Mouse (Mus musculus) testis, adult 2 months (tissue): ENCODE measurements around the gene Tmem256. TPM values are rescaled to one million over a fixed set of nuclear protein-coding genes. Genes with fewer than 3 reads are reported as not detected.

Experiments used
- H3K27ac ChIP-seq: fragments of 200-500 bp; 2 replicates; pipeline ENCODE4 v1.5.1; 2012; ENCODE audit warnings: low read depth, low read length; ENCODE audit not compliant: control insufficient read depth, insufficient read depth
- H3K27me3 ChIP-seq: fragments of 200-500 bp; 2 replicates; pipeline ENCODE4 v1.6.1; 2012; ENCODE audit warnings: mild to moderate bottlenecking, low read length, moderate library complexity; ENCODE audit not compliant: control insufficient read depth, insufficient read depth
- H3K36me3 ChIP-seq: fragments of 200-500 bp; 2 replicates; pipeline ENCODE4 v1.6.1; 2012; ENCODE audit warnings: mild to moderate bottlenecking, low read length; ENCODE audit not compliant: control insufficient read depth, insufficient read depth
- H3K4me1 ChIP-seq: fragments of 200-500 bp; 2 replicates; pipeline ENCODE4 v1.6.1; 2012; ENCODE audit warnings: low read length; ENCODE audit not compliant: control insufficient read depth, insufficient read depth
- H3K4me3 ChIP-seq: fragments of 200-500 bp; 2 replicates; pipeline ENCODE4 v1.5.1; 2012; ENCODE audit warnings: low read depth, mild to moderate bottlenecking, low read length, moderate library complexity, mixed read lengths; ENCODE audit not compliant: control insufficient read depth
- CTCF ChIP-seq: fragments of 200-500 bp; IDR thresholded peaks from 2 replicates; pipeline ENCODE4 v1.5.1; 2012; ENCODE audit warnings: low read depth, mild to moderate bottlenecking, inconsistent platforms, low read length, moderate library complexity; ENCODE audit not compliant: control insufficient read depth, insufficient read depth, insufficient replicate concordance
- POLR2A ChIP-seq: fragments of 200-500 bp; IDR thresholded peaks from 2 replicates; pipeline ENCODE4 v1.6.1; 2012; ENCODE audit warnings: low read depth, mild to moderate bottlenecking, inconsistent platforms, low read length, moderate library complexity; ENCODE audit not compliant: control insufficient read depth
- polyA plus RNA-seq: library from polyadenylated mRNA; depleted of rRNA; stranded (reverse); fragments of >200 nt; gene quantifications from 2 replicates; pipeline ENCODE4 v1.2.3, GENCODE M21; 2012

Tmem256 gene
- polyA plus RNA-seq, 1 experiment, result 21.9 TPM

GRCm38 (mm10) chr11:69818871-69819270, 19.4 kb upstream of the Tmem256 start:
- Histone ChIP-seq H3K4me3 (peak overlapping the region; percentile 74), H3K4me1 (peaks cover 2% of the 10 kb centered on the region; the same call in 1 of the 2 replicates), H3K36me3 (no peaks in the 10 kb centered on the region), H3K27ac (no peak overlapping the region), H3K27me3 (no peaks in the 10 kb centered on the region)
- no peak; the same call in 1 of the 2 replicates for TF ChIP-seq POLR2A
- no peak for TF ChIP-seq CTCF

- Histone ChIP-seq H3K4me1 (no peaks in the 10 kb centered on the region), H3K27ac (no peak within 1 kb of the TSS), H3K4me3 (peak within 1 kb of the TSS; percentile 71), H3K27me3 (no peaks in the 10 kb centered on the region), H3K36me3 (no peaks in the 10 kb centered on the region)
- TF ChIP-seq CTCF (no peak), POLR2A (no peak; the same call in 1 of the 2 replicates)
Observed at GRCm38 (mm10) chr11:69822080-69822479, 16.2 kb upstream of the Tmem256 start, which contains the start of gene Spem1. Gene Spem1, minus strand, starts transcription at chr11:69822180.

GRCm38 (mm10) chr11:69823456-69823855, 14.9 kb upstream of the Tmem256 start:
- Histone ChIP-seq H3K4me3 (no peak overlapping the region), H3K27me3 (no peaks in the 10 kb centered on the region), H3K36me3 (no peaks in the 10 kb centered on the region), H3K27ac (no peak overlapping the region), H3K4me1 (no peaks in the 10 kb centered on the region)
- TF ChIP-seq CTCF (no peak), POLR2A (no peak)

- no peaks in the 10 kb centered on the region for H3K36me3 ChIP-seq
- H3K27ac ChIP-seq, result no peak overlapping the region
- no peak overlapping the region for H3K4me3 ChIP-seq
Observed at GRCm38 (mm10) chr11:69828832-69829231, 9.5 kb upstream of the Tmem256 start.

GRCm38 (mm10) chr11:69833554-69833953, 4.8 kb upstream of the Tmem256 start:
- TF ChIP-seq POLR2A (no peak), CTCF (no peak)

More at GRCm38 (mm10) chr11:69828832-69829231, 9.5 kb upstream of the Tmem256 start:
- Histone ChIP-seq H3K4me1 (peaks cover 4% of the 10 kb centered on the region), H3K27me3 (no peaks in the 10 kb centered on the region)
- TF ChIP-seq CTCF (no peak), POLR2A (no peak)

DNA sequence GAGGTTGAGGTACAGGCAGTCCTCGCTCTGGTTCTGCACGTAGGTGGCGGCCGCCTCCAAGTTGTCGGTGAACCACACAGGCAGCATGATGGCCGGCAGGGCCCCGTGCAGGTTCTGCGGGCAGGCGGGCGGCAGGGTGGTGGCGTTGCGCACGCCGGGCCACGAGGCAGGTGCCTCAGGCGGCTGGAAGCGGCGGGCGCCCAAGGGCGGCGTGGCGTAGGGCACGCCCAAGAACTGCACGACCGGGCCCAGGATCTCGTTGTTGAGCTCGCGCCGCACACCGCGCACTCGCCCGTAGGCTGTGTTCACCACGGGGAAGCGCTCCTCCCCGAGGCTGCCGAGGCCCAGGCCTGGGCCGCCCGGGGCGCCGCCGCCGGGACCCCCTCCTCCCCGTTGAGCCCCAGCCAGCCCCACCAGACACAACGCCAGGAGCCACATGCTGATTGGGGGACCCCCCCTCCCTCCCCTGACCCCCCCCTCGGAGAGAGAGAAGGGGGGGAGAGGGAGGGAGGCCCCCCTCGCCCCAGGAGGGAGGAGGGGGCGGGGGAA, 4.2 kb upstream of the Tmem256 start:
- Histone ChIP-seq H3K27me3 (no peaks in the 10 kb centered on the region), H3K4me3 (peak overlapping the region; percentile 57), H3K36me3 (no peaks in the 10 kb centered on the region), H3K4me1 (peaks cover 39% of the 10 kb centered on the region), H3K27ac (peak overlapping the region; percentile 2; the same call in 1 of the 2 replicates)
- TF ChIP-seq POLR2A (peak; percentile 34; the same call in 1 of the 2 replicates), CTCF (no peak)

More at GRCm38 (mm10) chr11:69833554-69833953, 4.8 kb upstream of the Tmem256 start:
- Histone ChIP-seq H3K4me3 (peak overlapping the region; percentile 57), H3K4me1 (peaks cover 35% of the 10 kb centered on the region), H3K27ac (no peak overlapping the region; the same call in 1 of the 2 replicates), H3K27me3 (no peaks in the 10 kb centered on the region), H3K36me3 (no peaks in the 10 kb centered on the region)

DNA sequence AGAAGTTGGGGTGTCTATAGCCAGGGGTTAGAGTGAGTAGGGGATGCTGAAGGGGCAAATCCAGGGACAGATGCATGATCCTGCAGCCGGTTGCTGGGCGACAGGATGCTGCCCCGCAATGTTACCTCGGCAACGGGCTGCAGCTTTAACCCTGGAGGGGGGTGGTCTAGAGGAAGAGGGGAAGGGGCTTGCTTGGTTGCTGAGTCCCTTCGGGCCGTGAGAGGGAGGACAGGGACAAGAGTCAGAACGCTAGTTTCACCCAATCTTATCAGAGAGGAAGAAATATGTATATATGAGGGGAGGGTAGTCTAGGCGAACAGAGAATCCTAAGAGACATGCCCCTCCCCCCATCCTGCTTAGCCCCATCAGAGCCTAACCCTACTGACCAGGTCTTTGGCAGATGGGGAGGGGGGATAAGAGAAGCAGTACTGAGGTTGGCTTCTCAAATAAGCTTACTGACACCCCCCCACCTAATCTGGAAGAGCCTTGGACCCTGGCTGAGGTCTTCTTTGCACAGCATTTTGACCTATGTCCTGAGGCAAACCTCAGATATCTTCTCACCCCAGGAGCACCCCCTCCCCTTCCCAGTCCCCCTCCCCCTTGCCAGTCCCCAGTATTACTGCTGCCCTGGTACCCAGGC, 2.9 kb upstream of the Tmem256 start:
- no peaks in the 10 kb centered on the region for H3K27me3 ChIP-seq
- H3K36me3 ChIP-seq, result no peaks in the 10 kb centered on the region
- H3K4me3 ChIP-seq, result no peak overlapping the region
- no peak overlapping the region for H3K27ac ChIP-seq
- TF ChIP-seq CTCF (no peak), POLR2A (no peak)
- H3K4me1 ChIP-seq, result peaks cover 39% of the 10 kb centered on the region

DNA sequence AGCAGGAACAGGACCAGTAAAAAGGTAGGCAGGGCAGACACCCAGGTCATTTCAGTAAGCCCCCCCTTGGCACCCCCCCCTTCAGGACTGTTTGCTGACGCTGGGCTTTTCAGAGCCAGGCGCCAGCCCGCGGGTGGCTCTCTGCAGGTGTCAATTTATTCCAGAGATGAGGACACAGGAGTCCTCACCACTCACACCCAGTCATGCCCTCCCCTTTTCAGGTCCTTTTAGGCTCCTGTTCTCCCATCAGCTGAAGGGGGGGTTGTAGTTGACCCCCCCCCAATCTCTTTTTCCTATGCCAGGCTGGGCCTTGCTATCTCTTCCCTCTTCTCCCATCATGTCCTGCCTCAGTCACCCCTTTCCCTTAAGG, 2.4 kb upstream of the Tmem256 start:
- TF ChIP-seq CTCF (no peak), POLR2A (no peak)
- Histone ChIP-seq H3K4me3 (no peak overlapping the region), H3K4me1 (peaks cover 39% of the 10 kb centered on the region), H3K36me3 (no peaks in the 10 kb centered on the region), H3K27me3 (no peaks in the 10 kb centered on the region), H3K27ac (no peak overlapping the region)
